Mouse (Mus musculus): ENCODE results near the gene Tagln2. TPM values are rescaled to one million over a fixed set of nuclear protein-coding genes. Genes with fewer than 3 reads are reported as not detected.

Gene Tagln2
- total RNA-seq, 1 experiment, result 131 TPM

- Histone ChIP-seq H3K27ac (ENCODE audit: insufficient read depth, low read depth, low read length, poor library complexity, severe bottlenecking) (no peak overlapping the region), H3K36me3 (ENCODE audit: control insufficient read depth, insufficient read depth, low read length, poor library complexity, severe bottlenecking) (peaks cover 20% of the 10 kb centered on the region), H3K4me3 (ENCODE audit: insufficient read depth in 1 of 2, low read depth in 1 of 2, low read length in 2 of 2, poor library complexity in 1 of 2, severe bottlenecking in 1 of 2) (no peak overlapping the region), H3K4me1 (ENCODE audit: control insufficient read depth in 2 of 2, insufficient read depth in 2 of 2, low read length in 2 of 2, poor library complexity in 1 of 2) (peaks cover 10 to 23% of the 10 kb centered on the region in 2 experiments; a peak in 3 of 4 replicates), H3K9me3 (ENCODE audit: control insufficient read depth, insufficient read depth, low read depth, low read length) (no peaks in the 10 kb centered on the region), H3K9ac (ENCODE audit: insufficient read depth, low read depth, low read length, poor library complexity, severe bottlenecking) (no peak overlapping the region)
- DNase-seq (ENCODE audit: low read depth, low spot score), result no peak
- TF ChIP-seq ZC3H11A (IDR thresholded peaks at IDR 0.05; ENCODE audit: borderline replicate concordance, low read depth, low read length) (no peak), HCFC1 (IDR thresholded peaks at IDR 0.05; ENCODE audit: borderline replicate concordance, insufficient read depth, low read length) (no peak), ZNF384 (IDR thresholded peaks at IDR 0.05; ENCODE audit: low read depth, low read length) (no peak)
- in situ Hi-C loops (cut with MboI; ENCODE audit: low sequenced_read_pairs in 2 of 2, unreplicated experiment in 2 of 2), result no loop called here
Observed at GRCm38 (mm10) chr1:172508172-172508571, 8.3 kb downstream of the Tagln2 start.

DNA sequence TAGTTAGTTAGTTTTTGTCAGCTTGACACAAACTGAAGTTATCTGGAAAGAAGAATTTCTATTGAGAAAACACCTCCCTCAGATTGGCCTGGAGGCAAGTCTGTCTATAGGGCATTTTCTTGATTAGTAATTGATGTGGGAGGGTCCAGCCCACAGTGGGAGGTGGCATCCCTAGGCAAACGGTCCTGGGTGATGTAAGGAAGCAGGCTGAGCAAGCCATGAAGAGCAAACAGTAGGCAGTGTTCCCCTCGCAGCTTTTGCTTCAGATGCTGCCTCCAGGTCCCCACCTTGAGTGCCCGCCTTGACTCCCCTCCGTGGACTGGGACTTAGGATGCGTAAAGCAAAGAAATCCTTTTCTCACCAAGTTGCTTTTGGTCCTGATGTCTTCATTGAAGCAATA lies 9.4 kb downstream of the Tagln2 start:
- H3K4me3 ChIP-seq (ENCODE audit: insufficient read depth in 1 of 2, low read depth in 1 of 2, low read length in 2 of 2, poor library complexity in 1 of 2, severe bottlenecking in 1 of 2), result no peak overlapping the region
- peaks cover 6 to 23% of the 10 kb centered on the region in 2 experiments; a peak in 3 of 4 replicates for H3K4me1 ChIP-seq (ENCODE audit: control insufficient read depth in 2 of 2, insufficient read depth in 2 of 2, low read length in 2 of 2, poor library complexity in 1 of 2)
- no peaks in the 10 kb centered on the region for H3K9me3 ChIP-seq (ENCODE audit: control insufficient read depth, insufficient read depth, low read depth, low read length)
- TF ChIP-seq MAFK (IDR thresholded peaks at IDR 0.05; ENCODE audit: insufficient read depth, low read depth, low read length) (no peak), ZNF384 (IDR thresholded peaks at IDR 0.05; ENCODE audit: low read depth, low read length) (no peak), ZC3H11A (IDR thresholded peaks at IDR 0.05; ENCODE audit: borderline replicate concordance, low read depth, low read length) (no peak), CHD2 (IDR thresholded peaks at IDR 0.05; ENCODE audit: low read depth, low read length) (no peak), HCFC1 (IDR thresholded peaks at IDR 0.05; ENCODE audit: borderline replicate concordance, insufficient read depth, low read length) (no peak)
- H3K9ac ChIP-seq (ENCODE audit: insufficient read depth, low read depth, low read length, poor library complexity, severe bottlenecking), result no peak overlapping the region
- in situ Hi-C loops (cut with MboI; ENCODE audit: low sequenced_read_pairs in 2 of 2, unreplicated experiment in 2 of 2), result no loop called here
- H3K36me3 ChIP-seq (ENCODE audit: control insufficient read depth, insufficient read depth, low read length, poor library complexity, severe bottlenecking), result peaks cover 20% of the 10 kb centered on the region
- no peak overlapping the region for H3K27ac ChIP-seq (ENCODE audit: insufficient read depth, low read depth, low read length, poor library complexity, severe bottlenecking)
- DNase-seq (ENCODE audit: low read depth, low spot score), result no peak

DNA sequence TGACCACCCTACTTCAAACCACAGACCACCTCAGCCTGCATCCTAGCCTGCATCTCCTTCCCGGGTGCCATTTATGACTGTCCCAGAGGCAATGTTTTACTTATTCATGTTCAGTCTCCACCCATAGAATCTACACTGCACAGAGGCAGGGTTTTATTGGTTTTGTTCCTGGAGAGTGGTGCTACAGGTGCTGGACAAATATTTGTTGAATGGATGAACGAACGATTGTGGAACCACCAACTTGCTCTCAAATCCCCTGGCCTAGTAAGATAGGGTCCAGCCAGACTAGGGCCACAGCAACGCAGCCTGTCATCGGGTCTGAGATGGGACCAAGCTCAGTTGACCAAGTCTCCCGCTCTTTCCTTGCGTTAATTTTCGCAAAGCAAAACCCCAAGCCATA lies 10.1 kb downstream of the Tagln2 start:
- Histone ChIP-seq H3K4me1 (ENCODE audit: control insufficient read depth in 2 of 2, insufficient read depth in 2 of 2, low read length in 2 of 2, poor library complexity in 1 of 2) (peaks cover 2 to 21% of the 10 kb centered on the region in 2 experiments; a peak in 2 of 4 replicates), H3K9ac (ENCODE audit: insufficient read depth, low read depth, low read length, poor library complexity, severe bottlenecking) (no peak overlapping the region), H3K4me3 (ENCODE audit: insufficient read depth in 1 of 2, low read depth in 1 of 2, low read length in 2 of 2, poor library complexity in 1 of 2, severe bottlenecking in 1 of 2) (peak overlapping the region in 1 of 2 experiments; percentile 26; a peak in 1 of 4 replicates), H3K9me3 (ENCODE audit: control insufficient read depth, insufficient read depth, low read depth, low read length) (no peaks in the 10 kb centered on the region), H3K36me3 (ENCODE audit: control insufficient read depth, insufficient read depth, low read length, poor library complexity, severe bottlenecking) (peaks cover 18% of the 10 kb centered on the region), H3K27ac (ENCODE audit: insufficient read depth, low read depth, low read length, poor library complexity, severe bottlenecking) (no peak overlapping the region)
- no peak for DNase-seq (ENCODE audit: low read depth, low spot score)
- in situ Hi-C loops (cut with MboI; ENCODE audit: low sequenced_read_pairs in 2 of 2, unreplicated experiment in 2 of 2), result no loop called here
- TF ChIP-seq ZNF384 (IDR thresholded peaks at IDR 0.05; ENCODE audit: low read depth, low read length), result no peak
- TF ChIP-seq HCFC1 (IDR thresholded peaks at IDR 0.05; ENCODE audit: borderline replicate concordance, insufficient read depth, low read length), result no peak
- TF ChIP-seq ZC3H11A (IDR thresholded peaks at IDR 0.05; ENCODE audit: borderline replicate concordance, low read depth, low read length), result no peak
- TF ChIP-seq CHD2 (IDR thresholded peaks at IDR 0.05; ENCODE audit: low read depth, low read length), result no peak
- TF ChIP-seq MAFK (IDR thresholded peaks at IDR 0.05; ENCODE audit: insufficient read depth, low read depth, low read length), result no peak

DNA sequence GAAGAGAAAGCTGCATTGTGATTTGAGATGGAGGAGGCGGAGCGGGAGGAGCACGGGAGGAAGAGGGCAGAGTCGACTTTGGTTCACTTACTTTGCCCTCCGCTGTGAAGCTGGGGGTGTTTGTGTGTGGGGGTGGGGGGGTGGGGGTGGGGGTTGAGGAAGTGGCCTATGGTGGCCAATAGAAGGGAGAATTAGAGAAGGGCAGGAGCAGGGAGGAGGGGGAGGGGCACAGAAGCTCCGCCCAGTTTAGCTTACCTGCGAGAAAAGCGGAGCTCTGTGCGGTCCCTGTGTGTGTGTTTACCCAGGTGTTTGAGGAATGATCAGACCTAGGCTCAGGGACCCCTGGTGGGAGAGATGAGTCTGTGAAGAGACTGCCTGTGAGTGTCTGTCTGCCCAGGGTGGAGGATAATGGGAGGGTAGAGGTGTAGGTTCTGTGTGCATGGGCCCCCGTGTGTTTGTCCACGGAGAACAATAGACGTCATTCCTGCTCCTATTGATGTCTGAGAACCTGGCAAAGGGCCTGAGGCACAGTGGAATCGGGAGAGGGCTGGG lies 10.7 kb downstream of the Tagln2 start:
- peaks cover 2 to 24% of the 10 kb centered on the region in 2 experiments; a peak in 2 of 4 replicates for H3K4me1 ChIP-seq (ENCODE audit: control insufficient read depth in 2 of 2, insufficient read depth in 2 of 2, low read length in 2 of 2, poor library complexity in 1 of 2)
- H3K4me3 ChIP-seq (ENCODE audit: insufficient read depth in 1 of 2, low read depth in 1 of 2, low read length in 2 of 2, poor library complexity in 1 of 2, severe bottlenecking in 1 of 2), result peak overlapping the region in 1 of 2 experiments; percentile 26; a peak in 1 of 4 replicates
- in situ Hi-C loops (cut with MboI; ENCODE audit: low sequenced_read_pairs in 2 of 2, unreplicated experiment in 2 of 2), result no loop called here
- DNase-seq (ENCODE audit: low read depth, low spot score), result no peak
- no peaks in the 10 kb centered on the region for H3K9me3 ChIP-seq (ENCODE audit: control insufficient read depth, insufficient read depth, low read depth, low read length)
- no peak overlapping the region for H3K27ac ChIP-seq (ENCODE audit: insufficient read depth, low read depth, low read length, poor library complexity, severe bottlenecking)
- H3K9ac ChIP-seq (ENCODE audit: insufficient read depth, low read depth, low read length, poor library complexity, severe bottlenecking), result no peak overlapping the region
- H3K36me3 ChIP-seq (ENCODE audit: control insufficient read depth, insufficient read depth, low read length, poor library complexity, severe bottlenecking), result peaks cover 13% of the 10 kb centered on the region
- TF ChIP-seq HCFC1 (IDR thresholded peaks at IDR 0.05; ENCODE audit: borderline replicate concordance, insufficient read depth, low read length), result no peak
- no peak for TF ChIP-seq MAFK (IDR thresholded peaks at IDR 0.05; ENCODE audit: insufficient read depth, low read depth, low read length)
- TF ChIP-seq CHD2 (IDR thresholded peaks at IDR 0.05; ENCODE audit: low read depth, low read length), result no peak
- TF ChIP-seq ZC3H11A (IDR thresholded peaks at IDR 0.05; ENCODE audit: borderline replicate concordance, low read depth, low read length), result no peak
- TF ChIP-seq ZNF384 (IDR thresholded peaks at IDR 0.05; ENCODE audit: low read depth, low read length), result no peak

All from ES-E14 (cell line).